Mouse (Mus musculus) brain, embryonic 14.5 days (tissue): Measurements from ENCODE around the gene Slc2a8.

Source experiments
- CTCF ChIP-seq: fragments of 200-500 bp; IDR thresholded peaks from 2 replicates; pipeline ENCODE4 v1.5.1; 2012; ENCODE audit warnings: inconsistent platforms, mild to moderate bottlenecking, moderate library complexity, borderline replicate concordance; ENCODE audit not compliant: insufficient read depth, insufficient read length; ENCODE audit errors: extremely low read depth
- POLR2A ChIP-seq: fragments of 200-500 bp; IDR thresholded peaks from 2 replicates; pipeline ENCODE4 v1.6.1; 2012; ENCODE audit warnings: mild to moderate bottlenecking, inconsistent platforms, borderline replicate concordance; ENCODE audit not compliant: poor library complexity, insufficient read depth, insufficient read length, severe bottlenecking; ENCODE audit errors: extremely low read depth

DNA sequence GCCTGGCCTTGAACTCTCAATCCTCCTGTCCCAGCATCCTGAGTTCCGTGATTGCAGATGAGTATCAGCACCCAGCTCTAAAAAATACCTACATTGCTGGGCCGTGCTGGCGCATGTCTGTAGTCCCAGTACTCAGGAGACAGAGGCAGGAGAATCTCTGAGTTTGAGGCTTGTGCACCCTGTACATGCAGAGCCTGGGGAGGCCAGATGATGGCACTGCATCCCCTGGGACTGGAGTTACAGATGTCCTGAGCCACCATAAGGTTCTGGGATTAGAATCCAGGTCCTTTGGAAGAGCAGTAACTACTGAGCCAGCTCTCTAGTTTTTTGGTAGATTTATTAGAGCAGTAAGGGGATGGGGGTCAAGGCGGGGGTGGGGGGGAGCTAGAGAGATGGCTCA is 41.4 kb downstream of the Slc2a8 start:
- no peak for TF ChIP-seq POLR2A
- TF ChIP-seq CTCF, result no peak
